Mouse (Mus musculus) frontal cortex, postnatal 36 days (tissue): Measurements from ENCODE around the gene Stx1b.
"Not testable (repeated sequence)": the region's sequence is repeated elsewhere in the genome, so short reads cannot be mapped to it uniquely, and the experiment has no call there.

Experiments used
- DNase-seq, 2 experiments: peaks; one replicate each; pipeline ENCODE4 v3.0.0; 2022; ENCODE audit warnings: low spot score in 2 of 2

The Stx1b gene

GRCm38 (mm10) chr7:127776878-127777473 is 47.4 kb downstream of the Stx1b start:
- DNase-seq: peak; percentile 95 to 97

- peak; percentile 85 to 92 for DNase-seq
Measured at GRCm38 (mm10) chr7:127776426-127776825, 47.9 kb downstream of the Stx1b start, which contains the start of gene Setd1a. TSS of gene Setd1a (plus strand) at chr7:127776670.

GRCm38 (mm10) chr7:127775837-127776236 is 48.5 kb downstream of the Stx1b start:
- DNase-seq: not testable (repeated sequence)

- peak; percentile 51 to 65 for DNase-seq
Measured at GRCm38 (mm10) chr7:127773664-127774384, 50.5 kb downstream of the Stx1b start.

GRCm38 (mm10) chr7:127772557-127772956 is 51.8 kb downstream of the Stx1b start:
- DNase-seq: no peak

GRCm38 (mm10) chr7:127772080-127772479 is 52.3 kb downstream of the Stx1b start:
- DNase-seq: no peak

- peak; percentile 47 to 74 for DNase-seq
Measured at GRCm38 (mm10) chr7:127771262-127771661, 53.1 kb downstream of the Stx1b start.

GRCm38 (mm10) chr7:127770039-127770905 is 54.1 kb downstream of the Stx1b start:
- DNase-seq: no peak

GRCm38 (mm10) chr7:127769651-127770038 is 54.7 kb downstream of the Stx1b start, which contains the start of gene Orai3:
TSS of gene Orai3 (plus strand) at chr7:127769815.
- peak; percentile 84 to 88 for DNase-seq

GRCm38 (mm10) chr7:127768997-127769593 is 55.3 kb downstream of the Stx1b start:
- peak; percentile 96 to 98 for DNase-seq

- no peak for DNase-seq
Measured at GRCm38 (mm10) chr7:127768346-127768996, 55.9 kb downstream of the Stx1b start.

GRCm38 (mm10) chr7:127767671-127768345 is 56.5 kb downstream of the Stx1b start:
- no peak for DNase-seq

GRCm38 (mm10) chr7:127766851-127767609 is 57.3 kb downstream of the Stx1b start:
- DNase-seq: no peak

GRCm38 (mm10) chr7:127765756-127766155 is 58.6 kb downstream of the Stx1b start:
- no peak for DNase-seq

- DNase-seq: no peak
Measured at GRCm38 (mm10) chr7:127763642-127764041, 60.7 kb downstream of the Stx1b start.

- DNase-seq: peak in 1 of 2 experiments; percentile 61
Measured at GRCm38 (mm10) chr7:127761026-127761425, 63.3 kb downstream of the Stx1b start.

GRCm38 (mm10) chr7:127760478-127760877 is 63.9 kb downstream of the Stx1b start:
- DNase-seq: no peak

GRCm38 (mm10) chr7:127759716-127760115 is 64.6 kb downstream of the Stx1b start:
- DNase-seq: no peak
